Mouse (Mus musculus): ENCODE data around the gene Ppil6. TPM values are rescaled to one million over a fixed set of nuclear protein-coding genes. Genes with fewer than 3 reads are reported as not detected.

Ppil6 gene
- polyA plus RNA-seq, 1 experiment = 0.08 TPM

DNA sequence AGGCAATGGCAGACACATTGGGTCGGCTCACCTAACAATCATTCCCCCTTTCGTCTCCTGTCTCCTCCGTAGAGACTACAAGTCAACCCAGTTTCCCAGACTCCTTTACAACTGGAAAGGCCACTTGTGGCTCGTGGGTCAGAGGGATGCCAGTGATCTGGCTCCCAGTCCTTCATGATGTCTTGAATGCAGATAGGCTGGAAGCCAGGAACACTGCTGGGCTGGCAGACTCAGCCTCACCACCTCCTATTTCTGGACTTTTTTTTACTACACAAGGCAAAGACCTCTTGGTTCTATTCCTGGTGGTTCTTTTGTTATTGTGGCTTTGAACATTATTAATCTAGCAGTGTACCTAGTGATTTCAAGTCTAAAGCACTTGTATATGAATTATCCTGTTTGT is 24.1 kb downstream of the Ppil6 start:
- Histone ChIP-seq H3K27me3 (ENCODE audit: control insufficient read depth, insufficient read depth, insufficient read length) (peaks cover 4% of the 10 kb centered on the region), H3K79me3 (ENCODE audit: low read depth) (no peaks in the 10 kb centered on the region), H3K4me3 (ENCODE audit: insufficient read depth, poor library complexity, severe bottlenecking) (no peak overlapping the region), H3K79me2 (ENCODE audit: control insufficient read depth, insufficient read depth) (no peaks in the 10 kb centered on the region), H3K36me3 (ENCODE audit: control insufficient read depth, insufficient read depth) (no peaks in the 10 kb centered on the region), H3ac (ENCODE audit: control insufficient read depth, insufficient read length, low read depth) (no peak overlapping the region)
- no peak for TF ChIP-seq MYOD1 (IDR thresholded peaks at IDR 0.05; ENCODE audit: control insufficient read depth, insufficient read length, low read depth)
- no peak for TF ChIP-seq MYOG (IDR thresholded peaks at IDR 0.05; ENCODE audit: control insufficient read depth, extremely low read depth, insufficient read length)
- no peak for TF ChIP-seq FOSL1 (IDR thresholded peaks at IDR 0.05; ENCODE audit: insufficient read depth, low read length, poor library complexity, severe bottlenecking)
- no peak for TF ChIP-seq USF1 (IDR thresholded peaks at IDR 0.05; ENCODE audit: low read depth)
- TF ChIP-seq MAX (IDR thresholded peaks at IDR 0.05) = no peak
- no peak for TF ChIP-seq CEBPB (IDR thresholded peaks at IDR 0.05; ENCODE audit: low read depth)
- no peak for TF ChIP-seq CTCF (IDR thresholded peaks at IDR 0.05; ENCODE audit: control insufficient read depth, insufficient read depth, insufficient read length)

- H3ac ChIP-seq (ENCODE audit: control insufficient read depth, insufficient read length, low read depth) = no peak overlapping the region
Observed at GRCm38 (mm10) chr10:41514921-41515320, 24.7 kb downstream of the Ppil6 start.

GRCm38 (mm10) chr10:41518508-41518980 is 28.3 kb downstream of the Ppil6 start:
- TF ChIP-seq FOSL1 (IDR thresholded peaks at IDR 0.05; ENCODE audit: insufficient read depth, low read length, poor library complexity, severe bottlenecking) (no peak), CTCF (IDR thresholded peaks at IDR 0.05; ENCODE audit: control insufficient read depth, insufficient read depth, insufficient read length) (peak; percentile 19)
- Histone ChIP-seq H3K79me2 (ENCODE audit: control insufficient read depth, insufficient read depth) (peaks cover 42% of the 10 kb centered on the region), H3K79me3 (ENCODE audit: low read depth) (peaks cover 38% of the 10 kb centered on the region), H3K36me3 (ENCODE audit: control insufficient read depth, insufficient read depth) (peaks cover 11% of the 10 kb centered on the region), H3ac (ENCODE audit: control insufficient read depth, insufficient read length, low read depth) (peak overlapping the region; percentile 88), H3K4me3 (ENCODE audit: insufficient read depth, poor library complexity, severe bottlenecking) (peak overlapping the region; percentile 80), H3K27me3 (ENCODE audit: control insufficient read depth, insufficient read depth, insufficient read length) (peaks cover 3% of the 10 kb centered on the region)

More at GRCm38 (mm10) chr10:41514921-41515320, 24.7 kb downstream of the Ppil6 start:
- no peak overlapping the region for H3K4me3 ChIP-seq (ENCODE audit: insufficient read depth, poor library complexity, severe bottlenecking)
- no peak for TF ChIP-seq CTCF (IDR thresholded peaks at IDR 0.05; ENCODE audit: control insufficient read depth, insufficient read depth, insufficient read length)
- TF ChIP-seq CEBPB (IDR thresholded peaks at IDR 0.05; ENCODE audit: low read depth) = no peak
- no peak for TF ChIP-seq MAX (IDR thresholded peaks at IDR 0.05)
- TF ChIP-seq FOSL1 (IDR thresholded peaks at IDR 0.05; ENCODE audit: insufficient read depth, low read length, poor library complexity, severe bottlenecking) = no peak
- no peak for TF ChIP-seq MYOD1 (IDR thresholded peaks at IDR 0.05; ENCODE audit: control insufficient read depth, insufficient read length, low read depth)
- no peak for TF ChIP-seq USF1 (IDR thresholded peaks at IDR 0.05; ENCODE audit: low read depth)
- no peak for TF ChIP-seq MYOG (IDR thresholded peaks at IDR 0.05; ENCODE audit: control insufficient read depth, extremely low read depth, insufficient read length)
- H3K79me2 ChIP-seq (ENCODE audit: control insufficient read depth, insufficient read depth) = peaks cover 6% of the 10 kb centered on the region
- peaks cover 4% of the 10 kb centered on the region for H3K27me3 ChIP-seq (ENCODE audit: control insufficient read depth, insufficient read depth, insufficient read length)
- H3K79me3 ChIP-seq (ENCODE audit: low read depth) = peaks cover 2% of the 10 kb centered on the region
- H3K36me3 ChIP-seq (ENCODE audit: control insufficient read depth, insufficient read depth) = no peaks in the 10 kb centered on the region

GRCm38 (mm10) chr10:41518981-41519618 is 28.9 kb downstream of the Ppil6 start, which contains the start of gene Cd164:
Cd164 (plus strand) TSS chr10:41519414.
- Histone ChIP-seq H3K36me3 (ENCODE audit: control insufficient read depth, insufficient read depth) (peaks cover 16% of the 10 kb centered on the region), H3K79me3 (ENCODE audit: low read depth) (peaks cover 44% of the 10 kb centered on the region), H3ac (ENCODE audit: control insufficient read depth, insufficient read length, low read depth) (peak within 1 kb of the TSS; percentile 88), H3K4me3 (ENCODE audit: insufficient read depth, poor library complexity, severe bottlenecking) (peak within 1 kb of the TSS; percentile 80), H3K27me3 (ENCODE audit: control insufficient read depth, insufficient read depth, insufficient read length) (no peaks in the 10 kb centered on the region), H3K79me2 (ENCODE audit: control insufficient read depth, insufficient read depth) (peaks cover 48% of the 10 kb centered on the region)
- TF ChIP-seq USF1 (IDR thresholded peaks at IDR 0.05; ENCODE audit: low read depth) = peak; percentile 91
- TF ChIP-seq MAX (IDR thresholded peaks at IDR 0.05) = peak; percentile 58
- TF ChIP-seq MYOD1 (IDR thresholded peaks at IDR 0.05; ENCODE audit: control insufficient read depth, insufficient read length, low read depth) = peak; percentile 15
- TF ChIP-seq CTCF (IDR thresholded peaks at IDR 0.05; ENCODE audit: control insufficient read depth, insufficient read depth, insufficient read length) = no peak
- TF ChIP-seq CEBPB (IDR thresholded peaks at IDR 0.05; ENCODE audit: low read depth) = no peak

GRCm38 (mm10) chr10:41519640-41520409 is 29.6 kb downstream of the Ppil6 start:
- H3K79me2 ChIP-seq (ENCODE audit: control insufficient read depth, insufficient read depth) = peaks cover 55% of the 10 kb centered on the region
- TF ChIP-seq MAX (IDR thresholded peaks at IDR 0.05) = peak; percentile 39
- TF ChIP-seq FOSL1 (IDR thresholded peaks at IDR 0.05; ENCODE audit: insufficient read depth, low read length, poor library complexity, severe bottlenecking) = no peak

DNA sequence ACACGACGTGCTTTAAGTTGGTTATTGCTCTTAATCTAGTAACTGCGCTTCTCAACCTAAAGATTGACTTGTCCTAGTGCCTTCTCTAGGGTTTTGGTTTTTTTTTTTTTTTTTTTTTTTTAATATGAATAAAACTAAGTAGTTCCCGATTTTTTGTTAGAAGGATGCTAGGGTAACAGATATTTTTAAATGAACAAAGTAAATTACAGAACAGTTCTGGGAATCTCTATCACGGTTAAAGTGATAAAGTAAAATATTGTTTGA is 30.1 kb downstream of the Ppil6 start:
- no peaks in the 10 kb centered on the region for H3K27me3 ChIP-seq (ENCODE audit: control insufficient read depth, insufficient read depth, insufficient read length)
- peaks cover 27% of the 10 kb centered on the region for H3K36me3 ChIP-seq (ENCODE audit: control insufficient read depth, insufficient read depth)
- H3K4me3 ChIP-seq (ENCODE audit: insufficient read depth, poor library complexity, severe bottlenecking) = peak overlapping the region; percentile 80
- TF ChIP-seq CEBPB (IDR thresholded peaks at IDR 0.05; ENCODE audit: low read depth) = no peak
- no peak for TF ChIP-seq FOSL1 (IDR thresholded peaks at IDR 0.05; ENCODE audit: insufficient read depth, low read length, poor library complexity, severe bottlenecking)
- no peak for TF ChIP-seq USF1 (IDR thresholded peaks at IDR 0.05; ENCODE audit: low read depth)
- TF ChIP-seq MYOG (IDR thresholded peaks at IDR 0.05; ENCODE audit: control insufficient read depth, extremely low read depth, insufficient read length) = no peak
- TF ChIP-seq CTCF (IDR thresholded peaks at IDR 0.05; ENCODE audit: control insufficient read depth, insufficient read depth, insufficient read length) = no peak
- TF ChIP-seq MYOD1 (IDR thresholded peaks at IDR 0.05; ENCODE audit: control insufficient read depth, insufficient read length, low read depth) = no peak
- no peak for TF ChIP-seq MAX (IDR thresholded peaks at IDR 0.05)
- H3ac ChIP-seq (ENCODE audit: control insufficient read depth, insufficient read length, low read depth) = peak overlapping the region; percentile 83
- peaks cover 53% of the 10 kb centered on the region for H3K79me3 ChIP-seq (ENCODE audit: low read depth)
- H3K79me2 ChIP-seq (ENCODE audit: control insufficient read depth, insufficient read depth) = peaks cover 60% of the 10 kb centered on the region

More at GRCm38 (mm10) chr10:41519640-41520409, 29.6 kb downstream of the Ppil6 start:
- Histone ChIP-seq H3K4me3 (ENCODE audit: insufficient read depth, poor library complexity, severe bottlenecking) (peak overlapping the region; percentile 80), H3ac (ENCODE audit: control insufficient read depth, insufficient read length, low read depth) (peak overlapping the region; percentile 83), H3K36me3 (ENCODE audit: control insufficient read depth, insufficient read depth) (peaks cover 23% of the 10 kb centered on the region), H3K27me3 (ENCODE audit: control insufficient read depth, insufficient read depth, insufficient read length) (no peaks in the 10 kb centered on the region), H3K79me3 (ENCODE audit: low read depth) (peaks cover 51% of the 10 kb centered on the region)

Measured in C2C12 (cell line).